Mouse (Mus musculus) limb, embryonic 14.5 days (tissue): ENCODE measurements around the gene Rpl37. TPM values are rescaled to one million over a fixed set of nuclear protein-coding genes. Genes with fewer than 3 reads are reported as not detected.

Source experiments
- ATAC-seq: fragments of 200-750 bp; cut with Nextera tagmentation; 2 replicates; pipeline ENCODE4 v1.8.0; 2017; ENCODE audit warnings: low read depth, moderate number of reproducible peaks, moderate TSS enrichment; ENCODE audit not compliant: low FRiP score
- DNase-seq: peaks from one replicate; pipeline ENCODE4 v3.0.0-alpha.2; 2015; ENCODE audit warnings: low spot score
- H3K27ac ChIP-seq: fragments of 300-500 bp; sonication (generic); replicated peaks from 2 replicates; pipeline ENCODE4 v1.5.1; 2014; ENCODE audit warnings: low read depth, mild to moderate bottlenecking, low read length, moderate library complexity, mixed read lengths
- H3K27me3 ChIP-seq: fragments of 300-500 bp; sonication (generic); 2 replicates; pipeline ENCODE4 v1.6.1; 2014; ENCODE audit warnings: low read length, mixed read lengths; ENCODE audit not compliant: control insufficient read depth, insufficient read depth
- H3K36me3 ChIP-seq: fragments of 300-500 bp; sonication (generic); 2 replicates; pipeline ENCODE4 v1.6.1; 2014; ENCODE audit warnings: mild to moderate bottlenecking, low read length, moderate library complexity, mixed read lengths; ENCODE audit not compliant: control insufficient read depth, insufficient read depth
- H3K4me1 ChIP-seq: fragments of 300-500 bp; sonication (generic); 2 replicates; pipeline ENCODE4 v1.6.1; 2014; ENCODE audit warnings: antibody characterized with exemption, low read length, mixed read lengths; ENCODE audit not compliant: control insufficient read depth, insufficient read depth
- H3K4me2 ChIP-seq: fragments of 300-500 bp; sonication (generic); replicated peaks from 2 replicates; pipeline ENCODE4 v1.6.1; 2014; ENCODE audit warnings: low read depth, mild to moderate bottlenecking, low read length, moderate library complexity; ENCODE audit not compliant: severe bottlenecking
- H3K4me3 ChIP-seq: fragments of 300-500 bp; sonication (generic); replicated peaks from 2 replicates; pipeline ENCODE4 v1.5.1; 2014; ENCODE audit warnings: low read length
- H3K9ac ChIP-seq: fragments of 300-500 bp; sonication (generic); 2 replicates; pipeline ENCODE4 v1.6.1; 2014; ENCODE audit warnings: mild to moderate bottlenecking, low read depth, low read length, moderate library complexity; ENCODE audit not compliant: severe bottlenecking
- H3K9me3 ChIP-seq: fragments of 300-500 bp; sonication (generic); 2 replicates; pipeline ENCODE4 v1.6.1; 2016; ENCODE audit warnings: low read length; ENCODE audit not compliant: control insufficient read depth
- POLR2A ChIP-seq: fragments of 200-500 bp; IDR thresholded peaks from 2 replicates; pipeline ENCODE4 v1.8.0; 2012; ENCODE audit warnings: inconsistent platforms, mild to moderate bottlenecking, moderate library complexity, borderline replicate concordance; ENCODE audit not compliant: insufficient read depth, insufficient read length; ENCODE audit errors: extremely low read depth
- WGBS: fragments of 180-500 bp; shearing (Covaris S2); extraction: QIAGEN DNeasy Blood & Tissue Kit; methylation state at CpG from one replicate; pipeline ENCODE4 v1.1.7; 2014; 5-methylcytosine and 5-hydroxymethylcytosine counted together
- polyA plus RNA-seq, 2 experiments: library from polyadenylated mRNA; depleted of rRNA in 1 of 2; stranded (reverse) in 1 of 2; unstranded in 1 of 2; fragments of >200 nt; fragmentation: Nextera tagmentation in 1 of 2; extraction: Ambion mirVana in 1 of 2; gene quantifications; 2 replicates each; pipeline versions ENCODE4 v1.2.1 to v1.2.3; 2012 to 2014

The Rpl37 gene
- polyA plus RNA-seq (2012; rRNA removed) (1,000 and 1,908 TPM in 2 replicates), polyA plus RNA-seq (2014; fragmentation: Nextera tagmentation; extraction: Ambion mirVana) (812 and 865 TPM in 2 replicates)

GRCm38 (mm10) chr15:5116270-5117030, at the start of gene Rpl37:
TSS of gene Rpl37 (plus strand) at chr15:5116645.
- Histone ChIP-seq H3K27ac (peak within 1 kb of the TSS; percentile 94), H3K9ac (peak within 1 kb of the TSS; percentile 87), H3K27me3 (no peaks in the 10 kb centered on the region), H3K9me3 (no peaks in the 10 kb centered on the region), H3K4me1 (peaks cover 7% of the 10 kb centered on the region), H3K36me3 (peaks cover 40% of the 10 kb centered on the region), H3K4me2 (peak within 1 kb of the TSS; percentile 75), H3K4me3 (peak within 1 kb of the TSS; percentile 89)
- DNase-seq = peak; percentile 100
- ATAC-seq = peak; percentile 98
- WGBS = under 1% methylated on average over 52 of the region's 55 CpGs
- TF ChIP-seq POLR2A = peak; percentile 80; the same call in 1 of the 2 replicates

- no peak overlapping the region for H3K4me2 ChIP-seq
- H3K4me1 ChIP-seq = no peaks in the 10 kb centered on the region
- no peak overlapping the region for H3K27ac ChIP-seq
- H3K36me3 ChIP-seq = no peaks in the 10 kb centered on the region
- H3K9me3 ChIP-seq = no peaks in the 10 kb centered on the region
- no peak overlapping the region for H3K9ac ChIP-seq
- ATAC-seq (peak; percentile 47; the same call in 1 of the 2 replicates), DNase-seq (peak; percentile 62)
- WGBS = 58% methylated on average over 15 of the region's 15 CpGs
- TF ChIP-seq POLR2A = no peak
- H3K4me3 ChIP-seq = no peak overlapping the region
- no peaks in the 10 kb centered on the region for H3K27me3 ChIP-seq
Observed at GRCm38 (mm10) chr15:5068801-5069518, 47.5 kb upstream of the Rpl37 start.

GRCm38 (mm10) chr15:5081235-5081634, 35.2 kb upstream of the Rpl37 start:
- Histone ChIP-seq H3K4me1 (no peaks in the 10 kb centered on the region), H3K27me3 (no peaks in the 10 kb centered on the region), H3K9me3 (no peaks in the 10 kb centered on the region), H3K4me2 (no peak overlapping the region), H3K27ac (no peak overlapping the region), H3K4me3 (no peak overlapping the region), H3K36me3 (no peaks in the 10 kb centered on the region), H3K9ac (no peak overlapping the region)
- DNase-seq (no peak), ATAC-seq (no peak)
- TF ChIP-seq POLR2A = no peak
- WGBS = 83% methylated on average over 1 of the region's 1 CpGs

- no peak overlapping the region for H3K4me3 ChIP-seq
- no peak overlapping the region for H3K27ac ChIP-seq
- H3K4me1 ChIP-seq = no peaks in the 10 kb centered on the region
- no peaks in the 10 kb centered on the region for H3K36me3 ChIP-seq
- no peaks in the 10 kb centered on the region for H3K27me3 ChIP-seq
- H3K4me2 ChIP-seq = no peak overlapping the region
- 17% methylated on average over 2 of the region's 2 CpGs for WGBS
- TF ChIP-seq POLR2A = no peak
- H3K9ac ChIP-seq = no peak overlapping the region
- DNase-seq = peak; percentile 68
- H3K9me3 ChIP-seq = no peaks in the 10 kb centered on the region
- no peak for ATAC-seq
Observed at GRCm38 (mm10) chr15:5086162-5086561, 30.3 kb upstream of the Rpl37 start.

- Histone ChIP-seq H3K36me3 (no peaks in the 10 kb centered on the region), H3K4me3 (no peak overlapping the region), H3K27me3 (no peaks in the 10 kb centered on the region), H3K4me1 (no peaks in the 10 kb centered on the region), H3K27ac (no peak overlapping the region), H3K9me3 (no peaks in the 10 kb centered on the region), H3K4me2 (no peak overlapping the region), H3K9ac (no peak overlapping the region)
- TF ChIP-seq POLR2A = no peak
- DNase-seq = no peak
- ATAC-seq = no peak
- WGBS = 35% methylated on average over 7 of the region's 7 CpGs
Observed at GRCm38 (mm10) chr15:5088850-5089608, 27.4 kb upstream of the Rpl37 start.
